Mouse (Mus musculus) gastrocnemius, adult 2 months (tissue): ENCODE results near the gene Abca13. TPM values are rescaled to one million over a fixed set of nuclear protein-coding genes. Genes with fewer than 3 reads are reported as not detected.
"Not testable (repeated sequence)": the region's sequence is repeated elsewhere in the genome, so short reads cannot be mapped to it uniquely, and the experiment has no call there.

ENCODE experiments used
- DNase-seq: peaks from one replicate; pipeline ENCODE4 v3.0.0; 2022
- H3K27ac ChIP-seq: fragments of 200-600 bp; 2 replicates; pipeline ENCODE4 v1.8.1; 2022; ENCODE audit warnings: mild to moderate bottlenecking
- H3K4me3 ChIP-seq: fragments of 200-600 bp; 2 replicates; pipeline ENCODE4 v1.8.1; 2022; ENCODE audit warnings: mild to moderate bottlenecking, moderate library complexity
- CTCF ChIP-seq: fragments of 200-600 bp; IDR thresholded peaks from 2 replicates; pipeline ENCODE4 v1.8.1; 2022; ENCODE audit warnings: antibody characterized with exemption, mild to moderate bottlenecking, moderate library complexity
- intact Hi-C: fragments of 180-260 bp; cut with DNase I; formaldehyde crosslinking; loops from one replicate; pipeline ENCODE4 v1.15.1; 2025
- total RNA-seq, 2 experiments: library from RNA; stranded (reverse); gene quantifications; 2 replicates each; pipeline ENCODE4 v1.2.3; 2021

Abca13 gene
- total RNA-seq, 2 experiments from 2014 or later, result not detected

DNA sequence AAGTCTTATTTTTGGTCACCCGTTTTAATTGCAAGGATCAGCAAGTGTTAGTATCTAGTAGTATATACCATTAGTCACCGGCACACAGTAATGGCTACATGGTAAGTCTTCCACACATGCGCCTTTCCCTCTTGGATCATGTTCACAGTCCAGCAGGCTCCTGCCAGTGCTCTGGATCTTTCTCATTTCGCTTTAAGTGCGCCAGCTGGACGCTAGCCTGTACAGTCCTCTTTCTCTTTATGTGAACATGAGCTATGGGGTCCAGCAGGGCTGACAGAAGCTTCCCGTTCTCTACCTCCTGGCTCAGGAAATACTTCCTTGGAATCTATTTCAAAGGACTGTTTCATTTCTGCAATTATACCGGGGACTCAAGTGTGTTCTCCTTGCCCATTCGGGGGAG, 21.8 kb downstream of the Abca13 start:
- Histone ChIP-seq H3K4me3 (no peak overlapping the region), H3K27ac (no peak overlapping the region)
- DNase-seq, result no peak
- intact Hi-C loops, result no loop called here
- TF ChIP-seq CTCF, result no peak

GRCm38 (mm10) chr11:9216252-9216651, 24.5 kb downstream of the Abca13 start:
- no peak overlapping the region for H3K27ac ChIP-seq
- intact Hi-C loops, result no loop called here
- DNase-seq, result no peak
- H3K4me3 ChIP-seq, result no peak overlapping the region
- no peak for TF ChIP-seq CTCF

- TF ChIP-seq CTCF, result no peak
- no peak for DNase-seq
- no peak overlapping the region for H3K27ac ChIP-seq
- no peak overlapping the region for H3K4me3 ChIP-seq
- intact Hi-C loops, result no loop called here
Measured at GRCm38 (mm10) chr11:9220501-9220900, 28.8 kb downstream of the Abca13 start.

GRCm38 (mm10) chr11:9221646-9222045, 29.9 kb downstream of the Abca13 start:
- Histone ChIP-seq H3K4me3 (no peak overlapping the region), H3K27ac (no peak overlapping the region)
- no peak for TF ChIP-seq CTCF
- DNase-seq, result no peak
- intact Hi-C loops, result no loop called here

DNA sequence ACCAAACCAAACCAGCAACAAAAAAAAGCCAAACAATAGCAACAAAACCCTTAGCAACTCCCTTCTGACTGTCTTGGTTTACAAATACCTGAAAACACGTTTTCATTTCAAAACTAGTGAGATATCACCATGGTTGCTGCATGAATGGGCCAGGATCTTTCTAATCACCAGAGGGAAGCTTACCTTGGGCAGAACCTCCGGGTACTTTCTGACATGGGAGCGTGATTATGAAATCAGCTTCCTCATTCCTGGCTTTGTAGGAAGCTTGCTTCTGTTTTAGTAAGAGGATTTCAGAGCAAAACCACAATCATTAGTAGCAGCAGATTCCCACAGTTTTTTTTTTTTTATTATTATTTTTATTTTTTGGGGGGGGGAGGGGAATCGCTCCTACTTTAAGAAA, 34.7 kb downstream of the Abca13 start:
- no peak for TF ChIP-seq CTCF

GRCm38 (mm10) chr11:9249627-9250026, 57.9 kb downstream of the Abca13 start:
- H3K4me3 ChIP-seq, H3K27ac ChIP-seq, DNase-seq, intact Hi-C loops: not testable (repeated sequence)

More for the DNA sequence above, 34.7 kb downstream of the Abca13 start:
- Histone ChIP-seq H3K4me3 (no peak overlapping the region), H3K27ac (no peak overlapping the region)
- no peak for DNase-seq
- intact Hi-C loops, result no loop called here

DNA sequence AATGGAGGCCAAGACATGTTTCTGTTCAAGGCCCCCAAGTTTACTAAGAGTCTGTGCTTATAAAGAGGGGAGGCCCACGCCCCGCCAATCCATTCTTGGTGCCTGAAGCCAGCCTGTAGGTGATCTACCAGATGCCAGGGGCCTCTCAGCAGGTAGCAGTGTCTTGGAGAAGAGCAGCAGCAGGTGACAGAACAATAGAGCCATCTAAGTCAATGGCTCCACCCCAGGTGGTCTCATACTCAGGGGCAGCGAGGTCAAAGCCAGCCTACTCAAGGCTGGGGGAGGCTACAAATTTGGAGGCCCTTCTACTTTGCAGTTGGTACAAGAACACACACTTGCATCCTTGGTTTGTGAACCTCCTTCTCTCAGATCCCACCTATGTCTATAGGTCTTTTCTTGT, 71.3 kb downstream of the Abca13 start:
- H3K4me3 ChIP-seq, intact Hi-C loops, H3K27ac ChIP-seq, DNase-seq: not testable (repeated sequence)

DNA sequence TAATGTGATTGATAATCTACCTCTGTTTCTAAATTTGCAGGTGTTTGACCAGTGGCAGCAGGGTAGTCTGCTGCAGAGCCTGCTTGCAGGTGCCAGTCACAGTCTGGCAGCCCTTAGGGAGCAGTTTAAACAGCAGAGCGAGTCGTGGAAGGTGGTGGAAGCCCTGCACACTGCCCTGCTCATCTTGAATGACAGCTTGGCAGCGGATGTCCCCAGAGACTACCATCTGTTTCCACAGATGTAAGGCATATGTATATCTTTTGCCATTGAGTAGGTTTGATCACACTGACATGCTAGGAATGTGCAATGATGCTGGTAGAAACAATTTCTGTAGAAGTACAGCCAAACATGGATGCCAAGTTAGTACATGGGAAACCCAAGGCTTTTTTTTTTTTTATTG, 77.3 kb downstream of the Abca13 start:
- intact Hi-C loops, result no loop called here
- Histone ChIP-seq H3K27ac (no peak overlapping the region), H3K4me3 (no peak overlapping the region)
- DNase-seq, result no peak
- no peak for TF ChIP-seq CTCF

GRCm38 (mm10) chr11:9285204-9285603, 93.5 kb downstream of the Abca13 start:
- no peak overlapping the region for H3K27ac ChIP-seq
- no peak for TF ChIP-seq CTCF
- intact Hi-C loops, result no loop called here
- H3K4me3 ChIP-seq, result no peak overlapping the region
- DNase-seq, result no peak

DNA sequence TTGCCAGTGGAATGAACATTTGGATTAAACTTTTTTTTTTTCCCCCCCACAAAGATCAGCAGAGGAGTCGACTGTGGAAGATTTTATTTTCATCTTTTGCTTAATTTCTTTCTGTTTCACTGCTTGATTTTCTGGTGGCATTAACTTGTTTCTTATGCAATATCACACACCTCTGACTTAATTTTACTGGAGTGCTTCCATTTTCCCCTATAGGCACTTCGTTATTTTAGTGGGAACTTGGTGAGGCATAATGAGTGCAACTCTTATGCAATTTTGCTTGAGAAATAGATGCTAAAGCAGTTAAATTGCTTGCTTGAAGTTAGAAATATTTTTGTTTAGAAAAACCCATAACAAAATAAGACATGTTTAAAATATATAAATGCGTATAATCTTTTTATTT, 94.0 kb downstream of the Abca13 start:
- intact Hi-C loops, result no loop called here

DNA sequence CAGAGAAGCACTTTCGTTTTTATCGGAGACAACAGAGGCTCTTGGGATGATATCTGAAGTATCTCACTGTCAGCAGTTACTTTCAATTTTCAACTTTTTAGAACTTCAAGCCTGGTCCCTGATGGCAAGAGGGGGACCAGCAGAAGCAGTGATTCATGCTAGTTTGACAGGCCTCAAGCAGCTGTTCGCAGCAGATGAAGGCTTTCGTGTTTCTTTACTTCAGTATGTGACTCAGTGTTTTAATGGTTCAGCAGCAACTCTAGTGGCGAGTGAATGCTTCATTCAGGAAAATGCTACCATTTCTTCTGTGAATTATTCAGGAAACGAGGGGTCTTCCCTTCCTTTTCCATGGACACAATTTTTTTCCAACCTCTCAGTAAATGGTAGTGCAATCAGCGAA, 99.4 kb downstream of the Abca13 start:
- no peak overlapping the region for H3K4me3 ChIP-seq
- DNase-seq, result no peak
- no peak for TF ChIP-seq CTCF
- intact Hi-C loops, result no loop called here
- no peak overlapping the region for H3K27ac ChIP-seq

More for the DNA sequence above, 94.0 kb downstream of the Abca13 start:
- Histone ChIP-seq H3K27ac (no peak overlapping the region), H3K4me3 (no peak overlapping the region)
- no peak for DNase-seq
- no peak for TF ChIP-seq CTCF

- no peak overlapping the region for H3K4me3 ChIP-seq
- no peak overlapping the region for H3K27ac ChIP-seq
- no peak for DNase-seq
- intact Hi-C loops, result no loop called here
- no peak for TF ChIP-seq CTCF
Measured at GRCm38 (mm10) chr11:9299615-9300014, 107.9 kb downstream of the Abca13 start.

GRCm38 (mm10) chr11:9305450-9305849, 113.7 kb downstream of the Abca13 start:
- intact Hi-C loops, result no loop called here
- TF ChIP-seq CTCF, result no peak
- Histone ChIP-seq H3K27ac (no peak overlapping the region), H3K4me3 (no peak overlapping the region)
- DNase-seq, result no peak

DNA sequence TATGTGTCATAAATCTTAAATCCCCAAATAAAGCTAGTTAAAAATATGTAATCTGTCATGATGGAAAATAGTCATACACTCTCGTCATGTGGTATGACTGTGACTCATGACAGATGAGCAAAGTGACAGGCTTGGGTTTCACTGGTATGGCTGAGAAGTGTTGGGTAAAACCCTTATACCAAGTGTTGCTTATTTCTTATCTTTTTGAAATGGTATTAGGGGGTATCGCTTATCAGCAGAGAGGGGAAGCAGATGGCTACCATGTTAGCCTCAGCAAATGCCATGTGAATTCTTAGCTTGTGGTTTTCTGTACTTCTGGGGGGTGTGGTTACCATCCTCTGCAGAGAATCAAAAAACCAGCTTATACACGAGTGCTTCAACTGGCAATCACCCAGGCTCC, 124.8 kb downstream of the Abca13 start:
- no peak overlapping the region for H3K27ac ChIP-seq
- H3K4me3 ChIP-seq, result no peak overlapping the region
- DNase-seq, result no peak
- intact Hi-C loops, result no loop called here
- no peak for TF ChIP-seq CTCF
